Mouse (Mus musculus): Measurements from ENCODE around the gene Ciao1.
"Not testable (repeated sequence)": the region's sequence is repeated elsewhere in the genome, so short reads cannot be mapped to it uniquely, and the experiment has no call there.

The Ciao1 gene

DNA sequence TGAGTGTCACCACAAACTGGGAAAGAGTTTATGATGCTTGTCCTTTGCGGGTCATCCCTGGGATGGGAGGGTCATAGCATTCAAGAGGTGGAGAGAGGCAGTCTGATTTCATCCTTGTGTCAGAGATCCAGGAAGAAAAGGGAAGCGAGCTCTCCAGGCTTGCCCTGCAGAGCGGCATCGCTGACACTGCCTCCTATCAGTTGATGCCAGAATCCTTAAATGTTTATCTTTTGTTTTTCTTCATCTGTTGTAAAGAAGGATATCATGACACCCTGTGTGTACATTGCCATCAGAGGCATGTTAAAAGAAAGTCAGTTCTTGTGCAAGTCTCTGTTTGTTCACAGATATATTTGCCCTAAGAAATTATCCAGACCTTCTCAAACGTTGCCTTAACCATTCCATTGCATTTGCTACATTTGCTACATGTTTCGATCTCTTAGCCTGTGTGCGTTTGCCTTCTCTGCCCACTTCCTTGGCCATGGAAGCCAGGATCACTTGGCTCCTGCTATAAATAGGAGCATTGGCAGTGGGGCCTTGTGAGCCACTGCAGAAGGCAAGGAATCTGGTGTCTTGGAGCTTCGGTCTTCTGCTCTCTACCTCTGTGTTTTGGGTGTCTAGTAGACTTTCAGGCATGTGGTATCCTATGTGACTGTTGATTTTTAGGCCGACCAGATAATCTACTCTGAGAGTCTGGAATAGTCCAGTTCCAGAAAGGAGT, 2.8 kb upstream of the Ciao1 start:
- DNase-seq (ENCODE audit: low spot score in 2 of 2): no peak

DNA sequence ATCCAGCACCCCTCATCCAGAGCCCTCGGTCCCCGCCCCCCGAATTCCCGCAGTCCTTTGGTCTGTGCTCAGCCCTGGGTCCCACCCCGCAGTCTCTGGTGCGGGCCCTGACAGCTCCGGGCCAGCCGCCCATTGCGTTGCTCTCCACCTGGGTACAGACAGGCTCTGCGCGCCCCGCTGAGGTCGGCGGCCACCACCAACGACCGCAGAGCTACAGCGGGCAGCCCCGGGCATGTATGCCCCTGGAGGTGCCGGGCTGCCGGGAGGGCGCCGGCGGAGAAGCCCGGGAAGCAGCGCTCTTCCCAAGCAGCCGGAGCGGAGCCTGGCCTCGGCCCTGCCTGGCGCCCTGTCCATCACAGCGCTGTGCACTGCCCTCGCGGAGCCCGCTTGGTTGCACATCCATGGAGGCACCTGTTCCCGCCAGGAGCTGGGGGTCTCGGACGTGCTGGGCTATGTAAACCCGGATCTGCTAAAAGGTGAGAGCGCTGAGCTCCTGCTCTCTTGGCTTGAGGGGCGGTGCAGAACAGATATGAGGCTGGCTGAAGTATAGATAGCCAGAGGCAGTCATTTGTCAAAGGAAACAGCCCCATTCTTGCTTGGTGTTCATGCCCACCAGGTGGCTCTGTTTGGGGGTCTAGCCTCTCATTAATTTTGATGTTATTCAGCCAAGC, 853 bp upstream of the Ciao1 start:
- peak; percentile 44 to 59 for DNase-seq (ENCODE audit: low spot score in 2 of 2)

DNA sequence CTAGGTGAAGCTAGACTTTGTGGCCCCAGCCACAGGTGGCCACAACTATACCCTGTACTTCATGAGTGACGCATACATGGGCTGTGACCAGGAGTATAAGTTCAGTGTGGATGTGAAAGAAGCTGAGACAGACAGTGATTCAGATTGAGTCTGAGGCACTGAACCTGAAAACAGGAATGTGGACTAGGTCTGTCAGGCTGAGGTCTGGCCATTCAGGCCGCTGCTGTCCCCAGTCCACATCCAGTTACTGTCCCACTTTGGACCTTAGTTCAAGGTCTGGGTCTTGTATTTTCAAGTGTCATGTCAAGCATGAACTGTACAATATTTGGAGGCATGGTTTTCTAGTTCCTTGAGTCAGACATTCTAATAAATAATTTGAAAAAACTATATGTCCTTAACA, 7.6 kb downstream of the Ciao1 start:
- DNase-seq (ENCODE audit: low spot score in 2 of 2): no peak

DNA sequence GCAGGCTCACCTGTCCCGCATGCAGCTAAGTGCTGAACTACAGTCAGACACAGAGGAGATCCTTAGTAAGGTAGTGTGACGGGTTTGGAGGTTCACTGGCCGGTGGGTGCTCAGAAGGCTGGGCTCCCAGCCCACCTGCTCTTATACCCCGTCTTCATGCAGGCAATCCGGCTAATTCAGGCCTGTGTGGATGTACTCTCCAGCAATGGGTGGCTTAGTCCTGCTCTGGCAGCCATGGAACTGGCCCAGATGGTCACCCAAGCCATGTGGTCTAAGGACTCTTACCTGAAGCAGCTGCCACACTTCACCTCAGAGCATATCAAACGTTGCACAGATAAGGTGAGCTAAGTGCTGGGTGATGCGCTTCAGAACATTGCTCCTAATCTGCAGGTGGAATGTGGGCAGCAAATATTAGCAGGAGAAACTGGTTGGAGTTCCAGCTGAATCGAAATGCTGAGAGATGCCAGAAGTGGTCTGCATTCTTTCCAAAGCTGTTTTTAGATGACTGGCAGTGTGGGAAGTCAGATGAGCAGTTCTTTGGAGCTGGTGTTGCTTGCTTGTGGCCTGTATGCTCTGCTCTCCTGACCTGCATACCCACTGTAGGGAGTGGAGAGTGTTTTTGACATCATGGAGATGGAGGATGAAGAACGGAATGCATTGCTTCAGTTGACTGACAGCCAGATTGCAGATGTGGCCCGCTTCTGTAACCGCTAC, 9.6 kb downstream of the Ciao1 start:
- DNase-seq (ENCODE audit: low spot score in 2 of 2): no peak

DNA sequence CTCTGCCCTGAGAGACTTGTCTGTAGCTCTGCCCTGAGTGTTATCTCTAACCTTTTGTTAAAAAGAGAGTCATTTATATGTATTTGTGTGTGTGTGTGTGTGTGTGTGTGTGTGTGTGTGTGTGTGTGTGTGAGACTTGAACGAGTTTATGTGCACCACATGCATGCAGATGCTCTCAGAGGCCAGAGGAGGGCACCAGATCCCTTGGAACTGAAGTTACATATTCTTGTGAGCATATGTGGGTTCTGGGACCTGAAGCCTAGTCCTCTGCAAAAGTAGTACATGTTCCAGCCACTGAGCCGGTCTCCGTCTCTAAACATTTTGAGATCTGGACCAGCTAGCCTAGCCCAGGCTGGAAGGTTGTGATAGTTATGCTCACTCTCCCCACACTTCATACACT, 22.4 kb downstream of the Ciao1 start:
- DNase-seq (ENCODE audit: low spot score in 2 of 2): no peak

DNA sequence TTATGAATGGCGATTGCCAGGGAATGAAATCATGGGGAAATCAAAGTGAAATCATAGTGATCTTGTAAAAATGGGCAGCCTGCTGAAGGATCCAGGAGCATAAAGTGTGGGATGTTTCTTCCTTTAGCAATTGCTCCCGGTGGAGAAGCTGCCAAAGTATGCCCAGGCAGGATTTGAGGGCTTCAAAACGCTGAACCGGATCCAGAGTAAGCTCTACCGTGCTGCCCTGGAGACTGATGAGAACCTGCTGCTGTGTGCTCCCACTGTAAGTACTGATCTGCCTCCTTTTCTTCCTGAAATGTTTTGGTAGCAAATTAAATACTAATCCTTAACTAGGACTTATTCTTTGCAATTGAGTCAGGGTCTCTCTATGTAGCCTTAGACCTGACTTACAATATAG, 29.9 kb downstream of the Ciao1 start:
- DNase-seq (ENCODE audit: low spot score in 2 of 2): no peak

DNA sequence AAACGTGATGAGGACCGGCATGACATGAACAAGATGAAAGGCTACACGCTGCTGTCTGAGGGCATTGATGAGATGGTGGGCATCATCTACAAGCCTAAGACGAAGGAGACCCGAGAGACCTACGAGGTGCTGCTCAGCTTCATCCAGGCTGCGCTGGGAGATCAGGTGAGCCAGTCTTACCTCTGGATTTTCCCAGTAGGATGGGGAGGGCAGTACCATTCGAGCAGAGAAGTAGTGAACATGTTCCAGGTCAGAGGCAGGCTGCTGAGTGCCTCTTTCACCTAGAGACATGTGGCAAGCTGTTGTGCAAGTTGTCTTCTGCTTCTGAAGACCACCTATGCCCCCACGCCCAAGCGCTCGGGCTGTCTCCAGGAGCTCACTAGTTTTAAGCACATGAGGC, 36.9 kb downstream of the Ciao1 start:
- DNase-seq (ENCODE audit: low spot score in 2 of 2): no peak

DNA sequence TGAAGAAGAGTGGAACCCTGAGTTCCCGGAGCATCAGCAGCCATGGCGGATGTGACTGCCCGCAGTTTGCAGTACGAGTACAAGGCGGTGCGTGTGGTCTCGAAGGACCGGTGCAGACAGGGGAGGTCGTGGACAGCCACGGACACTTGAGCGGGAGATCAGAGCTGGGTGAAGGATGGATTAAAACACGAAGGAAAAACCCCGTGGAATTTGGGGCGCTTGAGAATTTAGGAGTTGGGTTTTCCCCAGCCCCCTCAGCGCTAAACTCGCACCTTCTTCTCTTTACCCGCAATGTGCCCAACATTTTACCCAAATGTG, 39.2 kb downstream of the Ciao1 start:
- DNase-seq (ENCODE audit: low spot score in 2 of 2): no peak

DNA sequence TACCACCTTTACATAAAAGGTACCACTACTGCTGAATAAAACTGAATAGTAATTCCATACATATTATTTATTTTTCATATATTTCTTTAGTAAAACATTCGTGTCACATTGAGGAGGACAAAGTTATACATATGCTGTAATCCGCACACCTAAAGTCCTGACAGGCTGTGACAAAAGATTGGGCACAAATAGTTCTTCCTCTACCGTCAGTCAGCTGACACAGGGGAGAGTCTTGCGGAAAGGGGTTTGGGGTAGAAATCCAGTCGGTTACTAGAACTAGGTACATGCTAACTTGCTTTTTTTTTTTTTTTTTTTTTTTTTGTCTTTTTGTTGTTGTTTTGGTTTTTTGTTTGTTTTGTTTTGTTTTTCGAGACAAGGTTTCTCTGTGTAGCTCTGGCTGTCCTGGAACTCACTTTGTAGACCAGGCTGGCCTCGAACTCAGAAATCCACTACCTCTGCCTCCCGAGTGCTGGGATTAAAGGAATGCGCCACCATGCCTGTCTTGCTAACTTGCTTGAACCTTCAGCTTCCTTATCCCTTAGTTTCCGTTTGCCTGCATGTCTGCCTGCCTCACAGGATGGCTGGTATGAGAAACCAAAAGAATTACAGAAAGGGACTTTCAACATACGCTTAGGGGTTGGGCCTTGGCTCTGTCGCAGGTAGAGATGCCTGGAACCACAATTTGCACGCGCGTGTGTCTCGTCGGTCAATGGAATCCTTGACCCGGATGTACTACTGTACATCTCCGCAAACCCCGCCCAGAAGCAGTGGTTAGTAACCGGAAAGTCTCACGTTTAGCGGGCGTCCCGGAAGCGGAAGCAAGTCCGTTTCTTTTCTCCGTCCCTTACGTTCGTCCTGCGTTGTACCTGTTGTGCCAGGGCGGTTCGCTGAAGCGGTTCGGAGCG, 39.8 kb downstream of the Ciao1 start, which contains the start of the genes 1810024B03Rik and Snrnp200:
Gene 1810024B03Rik (minus strand): TSS at position 734 of the 905 bp plus-strand sequence.
Gene Snrnp200 (plus strand): TSS at position 840 of the 905 bp plus-strand sequence.
- DNase-seq (ENCODE audit: low spot score in 2 of 2): peak; percentile 92 to 96

DNA sequence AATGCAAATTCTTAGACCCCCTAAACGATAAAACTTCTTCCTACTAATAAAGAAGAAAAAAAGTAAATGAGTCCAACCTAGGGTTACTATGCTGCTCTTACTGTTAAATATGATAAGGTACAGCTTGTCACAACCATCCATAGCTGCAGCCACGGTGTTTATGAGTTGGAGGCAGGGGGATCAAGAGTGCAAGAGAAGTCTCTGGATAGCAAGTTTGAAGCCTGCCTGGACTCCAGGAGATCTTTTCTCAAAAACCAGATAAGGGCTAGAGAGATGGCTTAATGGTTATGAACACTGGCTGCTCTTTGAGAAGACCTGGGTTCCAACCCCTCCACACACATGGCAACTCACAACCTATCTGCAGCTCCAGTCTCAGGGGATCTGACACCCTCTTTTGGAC, 40.7 kb downstream of the Ciao1 start:
- no peak for DNase-seq (ENCODE audit: low spot score in 2 of 2)

DNA sequence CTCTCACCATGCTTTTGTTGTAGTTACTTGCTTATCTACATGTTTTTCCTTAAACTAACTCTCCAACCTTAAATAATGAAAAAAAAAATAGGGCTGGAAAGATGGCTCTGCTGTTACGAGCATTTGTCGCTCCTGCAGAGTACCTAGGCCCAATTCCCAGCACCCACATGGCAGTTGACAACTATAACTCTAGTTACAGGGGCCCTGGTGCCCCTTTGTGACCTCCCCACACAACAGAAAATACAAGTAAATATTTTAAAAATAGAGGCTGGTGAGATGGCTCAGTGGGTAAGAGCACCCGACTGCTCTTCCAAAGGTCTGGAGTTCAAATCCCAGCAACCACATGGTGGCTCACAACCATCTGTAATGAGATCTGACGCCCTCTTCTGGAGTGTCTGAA, 41.7 kb downstream of the Ciao1 start:
- DNase-seq (ENCODE audit: low spot score in 2 of 2): not testable (repeated sequence)

DNA sequence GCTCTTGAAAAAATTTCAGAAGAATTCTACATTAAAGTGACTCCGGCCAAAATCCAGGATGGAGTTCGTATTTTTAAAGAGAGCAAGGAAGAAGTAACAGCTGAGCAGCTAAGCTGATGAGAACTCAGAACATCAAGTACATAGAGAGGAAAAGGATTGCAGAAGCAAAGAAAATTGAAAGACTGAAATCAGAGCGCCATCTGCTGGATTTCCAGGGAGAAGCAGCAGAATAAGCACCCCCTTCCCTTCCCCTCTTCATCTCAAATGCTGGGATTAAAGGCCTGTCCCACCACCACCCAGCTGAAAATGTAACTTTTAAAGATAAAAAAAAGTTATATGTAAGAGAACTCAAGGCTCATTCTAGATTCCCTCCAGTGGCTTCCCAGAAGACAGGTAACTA, 42.7 kb downstream of the Ciao1 start:
- peak; percentile 35 to 37 for DNase-seq (ENCODE audit: low spot score in 2 of 2)

Measured in spleen, postnatal 36 days (tissue).